Mouse (Mus musculus) G1E (cell line): ENCODE data around the gene Zcchc17. TPM values are rescaled to one million over a fixed set of nuclear protein-coding genes. Genes with fewer than 3 reads are reported as not detected.

Source experiments
- ATAC-seq: 2 replicates; pipeline ENCODE4 v1.8.0; 2016; ENCODE audit warnings: mild to moderate bottlenecking; ENCODE audit not compliant: insufficient number of reproducible peaks, poor library complexity, low FRiP score, severe bottlenecking; ENCODE audit errors: extremely low read depth
- DNase-seq: peaks from one replicate; pipeline ENCODE4 v3.0.0; 2012; ENCODE audit warnings: low spot score
- H3K27me3 ChIP-seq: 2 replicates; pipeline ENCODE4 v1.6.1; 2012; ENCODE audit warnings: mild to moderate bottlenecking, low read length, inconsistent platforms; ENCODE audit not compliant: insufficient read depth
- H3K36me3 ChIP-seq: replicated peaks from 2 replicates; pipeline ENCODE3; 2012; ENCODE audit warnings: mild to moderate bottlenecking, inconsistent platforms
- H3K4me1 ChIP-seq: 2 replicates; pipeline ENCODE4 v1.6.1; 2012; ENCODE audit warnings: low read depth, low read length, inconsistent platforms, mixed read lengths; ENCODE audit not compliant: insufficient read depth
- H3K4me3 ChIP-seq: 2 replicates; pipeline ENCODE4 v1.5.1; 2012; ENCODE audit warnings: low read depth, mild to moderate bottlenecking, inconsistent platforms, low read length, moderate library complexity, mixed read lengths
- H3K9me3 ChIP-seq: replicated peaks from 2 replicates; pipeline ENCODE4 v1.6.1; 2012; ENCODE audit warnings: inconsistent platforms
- CTCF ChIP-seq: IDR thresholded peaks from 2 replicates; pipeline ENCODE4 v1.5.1; 2012; ENCODE audit warnings: low read depth, low read length, inconsistent platforms, mixed read lengths
- GATA1 ChIP-seq: IDR thresholded peaks from 2 replicates; pipeline ENCODE4 v1.6.1; 2012; ENCODE audit warnings: borderline replicate concordance, low read length, inconsistent platforms, mixed read lengths
- GATA2 ChIP-seq: IDR thresholded peaks from 2 replicates; pipeline ENCODE4 v1.6.1; 2012; ENCODE audit warnings: low read depth, low read length, inconsistent platforms, borderline replicate concordance
- POLR2AphosphoS5 ChIP-seq: IDR thresholded peaks from 2 replicates; pipeline ENCODE4 v1.6.1; 2012; ENCODE audit warnings: low read depth, low read length, inconsistent platforms; ENCODE audit not compliant: insufficient replicate concordance
- TAL1 ChIP-seq: conservative IDR thresholded peaks from 2 replicates; pipeline ENCODE4 v1.6.1; 2012; ENCODE audit warnings: low read depth, low read length, inconsistent platforms, mixed read lengths
- polyA plus RNA-seq: library from polyadenylated mRNA; stranded (reverse); fragments of >175 nt; gene quantifications from 2 replicates; pipeline ENCODE4 v1.2.3, GENCODE M21; 2012
- total RNA-seq, 2 experiments: library from RNA; stranded (forward) in 1 of 2; stranded (reverse) in 1 of 2; fragments of 200-1000 nt in 1 of 2; fragments of >200 nt in 1 of 2; fragmentation: Nextera tagmentation in 1 of 2; gene quantifications; 2 replicates each; pipeline ENCODE4 v1.2.3; 2014 to 2017

Gene Zcchc17
- total and polyA plus RNA-seq, 3 experiments: 25.6 to 69.1 (median 33.9) TPM

GRCm38 (mm10) chr4:130275016-130275822 lies 84.5 kb downstream of the Zcchc17 start:
- TF ChIP-seq CTCF: no peak
- TF ChIP-seq POLR2AphosphoS5: no peak
- H3K9me3 ChIP-seq: no peaks in the 10 kb centered on the region
- DNase-seq: no peak
- no peaks in the 10 kb centered on the region for H3K36me3 ChIP-seq
- peaks cover 44% of the 10 kb centered on the region for H3K27me3 ChIP-seq
- no peaks in the 10 kb centered on the region for H3K4me1 ChIP-seq
- no peak for ATAC-seq
- H3K4me3 ChIP-seq: no peak overlapping the region

DNA sequence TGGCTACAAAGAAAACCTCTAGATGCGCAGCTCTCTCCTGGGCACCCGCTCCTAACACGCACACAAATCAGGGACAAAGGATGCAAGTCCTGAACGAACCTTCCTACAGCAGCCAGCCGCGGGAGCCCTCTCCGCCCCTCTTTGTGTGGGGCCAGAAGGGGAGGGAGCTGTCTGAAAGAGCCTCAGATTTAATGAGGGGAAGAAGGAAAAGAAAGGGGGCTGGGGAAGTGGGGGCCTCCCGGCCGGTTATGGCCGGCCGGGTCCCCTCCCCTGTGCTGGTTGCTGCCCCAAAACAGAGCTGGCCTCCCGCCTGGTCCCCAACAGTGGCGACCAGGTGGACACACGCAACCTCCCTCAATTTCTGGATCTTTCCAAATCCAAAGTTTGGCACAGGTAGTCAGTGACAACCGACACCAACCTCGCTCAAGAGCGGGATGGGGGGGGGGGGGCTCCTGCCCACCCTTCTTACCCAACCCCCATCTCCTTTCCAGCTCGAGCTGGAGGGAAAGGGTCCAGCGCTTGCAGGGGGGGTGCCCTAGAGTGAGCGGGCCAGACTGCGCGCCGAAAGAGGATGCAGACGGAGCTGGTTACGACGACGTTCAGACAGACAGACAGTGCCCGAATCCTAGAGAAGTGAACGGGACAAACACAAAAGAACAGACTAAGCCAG lies 85.3 kb downstream of the Zcchc17 start:
- Histone ChIP-seq H3K4me1 (no peaks in the 10 kb centered on the region), H3K9me3 (no peaks in the 10 kb centered on the region), H3K36me3 (no peaks in the 10 kb centered on the region), H3K4me3 (no peak overlapping the region), H3K27me3 (peaks cover 42% of the 10 kb centered on the region)
- ATAC-seq (no peak), DNase-seq (no peak)
- TF ChIP-seq CTCF (no peak), GATA2 (no peak), TAL1 (no peak), POLR2AphosphoS5 (no peak), GATA1 (no peak)

DNA sequence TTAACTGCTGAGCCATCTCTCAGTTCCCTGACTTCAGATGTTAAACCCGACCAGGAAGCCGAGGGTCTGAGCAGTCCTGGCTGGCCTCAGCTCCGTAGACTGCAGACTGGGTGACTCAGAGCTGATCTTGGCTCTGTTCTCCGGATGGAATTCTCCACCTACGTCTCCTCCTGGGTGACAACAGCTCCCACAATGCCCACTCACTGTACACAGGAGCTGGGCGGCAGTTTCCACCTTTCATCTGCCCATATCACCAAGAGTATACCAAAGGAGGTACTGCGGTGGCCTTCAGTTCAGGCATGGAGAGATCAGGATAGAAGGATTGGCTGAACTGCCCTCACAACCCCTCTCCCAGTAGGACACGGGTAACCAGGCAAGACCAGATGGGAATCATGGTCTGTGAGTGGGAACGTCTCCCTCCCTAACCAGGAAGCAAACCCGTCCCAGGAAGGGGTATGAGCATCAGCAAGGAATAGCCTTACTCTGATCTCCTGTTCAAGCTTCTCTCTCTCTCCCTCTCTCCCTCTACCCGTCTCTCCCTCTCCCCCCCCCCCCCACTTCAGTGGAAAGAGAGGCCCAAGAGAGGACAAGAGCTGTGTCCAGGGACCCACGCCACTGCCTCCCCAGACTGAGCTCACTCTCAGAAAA lies 85.9 kb downstream of the Zcchc17 start:
- TF ChIP-seq CTCF: no peak
- TF ChIP-seq GATA1: no peak
- TF ChIP-seq TAL1: no peak
- no peak for TF ChIP-seq GATA2
- no peak for TF ChIP-seq POLR2AphosphoS5
- Histone ChIP-seq H3K9me3 (no peaks in the 10 kb centered on the region), H3K4me1 (no peaks in the 10 kb centered on the region), H3K36me3 (no peaks in the 10 kb centered on the region), H3K27me3 (peaks cover 42% of the 10 kb centered on the region), H3K4me3 (no peak overlapping the region)
- DNase-seq (no peak), ATAC-seq (no peak)

GRCm38 (mm10) chr4:130270611-130271347 lies 89.0 kb downstream of the Zcchc17 start:
- ATAC-seq (no peak), DNase-seq (no peak)
- H3K36me3 ChIP-seq: no peaks in the 10 kb centered on the region
- no peak overlapping the region for H3K4me3 ChIP-seq
- H3K9me3 ChIP-seq: no peaks in the 10 kb centered on the region
- H3K4me1 ChIP-seq: no peaks in the 10 kb centered on the region; the same call in 1 of the 2 replicates
- no peak for TF ChIP-seq CTCF
- TF ChIP-seq GATA2: no peak
- no peak for TF ChIP-seq GATA1
- TF ChIP-seq TAL1: no peak
- no peak for TF ChIP-seq POLR2AphosphoS5
- peaks cover 40% of the 10 kb centered on the region for H3K27me3 ChIP-seq

DNA sequence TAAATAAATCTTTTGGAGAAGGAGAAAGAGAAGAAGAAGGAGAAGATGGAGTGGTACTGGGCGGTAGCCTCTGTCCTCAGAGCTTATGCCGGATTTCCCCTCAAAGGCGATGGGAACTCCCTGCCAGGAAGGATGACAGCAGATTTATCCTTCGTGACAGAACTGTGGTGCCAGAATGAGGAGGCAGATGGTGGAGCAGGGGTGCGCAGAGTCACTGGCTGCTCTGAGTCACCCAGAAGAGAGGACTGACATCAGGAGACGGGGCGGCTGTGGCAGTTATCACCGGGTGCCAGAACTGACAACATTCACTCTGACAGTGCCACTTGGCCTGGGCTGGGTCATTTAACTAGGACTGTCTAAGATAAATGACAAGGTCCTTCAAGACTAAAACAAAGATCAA lies 89.7 kb downstream of the Zcchc17 start:
- Histone ChIP-seq H3K4me1 (no peaks in the 10 kb centered on the region; the same call in 1 of the 2 replicates), H3K4me3 (no peak overlapping the region), H3K36me3 (no peaks in the 10 kb centered on the region), H3K27me3 (peaks cover 33% of the 10 kb centered on the region), H3K9me3 (no peaks in the 10 kb centered on the region)
- ATAC-seq (no peak), DNase-seq (no peak)
- no peak for TF ChIP-seq GATA2
- TF ChIP-seq POLR2AphosphoS5: no peak
- TF ChIP-seq GATA1: no peak
- no peak for TF ChIP-seq TAL1
- no peak for TF ChIP-seq CTCF

DNA sequence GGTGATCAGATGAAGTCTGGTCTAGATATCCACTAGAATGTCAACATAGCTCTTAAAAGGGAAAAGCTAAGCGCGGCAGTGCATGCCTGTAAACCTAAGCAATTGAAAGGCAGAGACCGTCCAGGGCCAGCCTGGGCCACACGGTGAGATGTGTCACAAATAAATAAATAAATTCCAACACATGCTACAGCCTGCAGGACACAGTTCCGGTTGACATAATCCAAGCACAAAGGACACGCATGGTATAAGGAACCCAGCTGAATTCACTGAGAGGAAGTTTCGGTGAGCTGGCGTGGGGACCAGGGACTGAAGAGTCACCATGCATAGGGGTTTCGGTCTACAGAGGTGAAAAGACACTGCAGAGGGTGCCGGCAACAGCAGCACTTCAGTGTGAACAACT lies 91.0 kb downstream of the Zcchc17 start:
- no peak for ATAC-seq
- no peak for DNase-seq
- H3K4me3 ChIP-seq: no peak overlapping the region
- H3K27me3 ChIP-seq: peaks cover 22% of the 10 kb centered on the region
- TF ChIP-seq GATA2 (no peak), CTCF (no peak), GATA1 (no peak), TAL1 (no peak), POLR2AphosphoS5 (no peak)
- H3K4me1 ChIP-seq: no peaks in the 10 kb centered on the region; the same call in 1 of the 2 replicates
- H3K36me3 ChIP-seq: no peaks in the 10 kb centered on the region
- no peaks in the 10 kb centered on the region for H3K9me3 ChIP-seq
